ENCODE assay signal across 21 mouse cellular contexts in genomic region chr7:120178935-120179334, GRCm38 (mm10). TPM values are rescaled to one million over a fixed set of nuclear protein-coding genes. Genes with fewer than 3 reads are reported as not detected.
"Had no signal": no experiment of that assay in that cellular context is flagged by ENCODE, and none has a peak within 500 bp of the region (broad histone marks: within the 10 kb centered on the region; RNA-seq: fewer than 3 reads in every experiment).

No protein-coding gene starts in this region.

- H3K4me2 ChIP-seq: limb, embryonic 12.5 days; limb, embryonic 15.5 days; liver, embryonic 12.5 days; liver, embryonic 15.5 days; midbrain, embryonic 12.5 days; stomach, embryonic 15.5 days had no signal

- H3K4me3 ChIP-seq: limb, embryonic 12.5 days; limb, embryonic 15.5 days; liver, embryonic 12.5 days; liver, embryonic 15.5 days; midbrain, embryonic 12.5 days; stomach, embryonic 15.5 days had no signal

- DNase-seq: kidney, adult 18-20 months; kidney, adult 9 months; kidney, postnatal 14 days; kidney, postnatal 4 days; left cerebral cortex, postnatal 4 days; lung, postnatal 14 days; right cerebral cortex, postnatal 4 days; thymus, postnatal 25 days had no signal

- H3K27me3 ChIP-seq: limb, embryonic 12.5 days; limb, embryonic 15.5 days; liver, embryonic 12.5 days; liver, embryonic 15.5 days; midbrain, embryonic 12.5 days; stomach, embryonic 15.5 days had no signal

- H3K4me1 ChIP-seq: limb, embryonic 12.5 days; limb, embryonic 15.5 days; liver, embryonic 12.5 days; midbrain, embryonic 12.5 days; stomach, embryonic 15.5 days had no signal

- H3K27ac ChIP-seq: limb, embryonic 12.5 days; limb, embryonic 15.5 days; liver, embryonic 12.5 days; liver, embryonic 15.5 days; macrophage; midbrain, embryonic 12.5 days; stomach, embryonic 15.5 days had no signal

- H3K9me3 ChIP-seq: limb, embryonic 12.5 days; limb, embryonic 15.5 days; liver, embryonic 12.5 days; liver, embryonic 15.5 days; midbrain, embryonic 12.5 days; stomach, embryonic 15.5 days had no signal

- ATAC-seq: liver, embryonic 12.5 days had no signal

- H3K9ac ChIP-seq: limb, embryonic 12.5 days; limb, embryonic 15.5 days; liver, embryonic 12.5 days; liver, embryonic 15.5 days; midbrain, embryonic 12.5 days; stomach, embryonic 15.5 days had no signal

- H3K36me3 ChIP-seq: limb, embryonic 12.5 days; limb, embryonic 15.5 days; liver, embryonic 12.5 days; liver, embryonic 15.5 days; midbrain, embryonic 12.5 days; stomach, embryonic 15.5 days had no signal

RNA-seq across cellular contexts. Expression of gene Anks4b, which starts 5.3 kb away (rescaled TPM):
- polyA plus RNA-seq: limb, embryonic 12.5 days; limb, embryonic 15.5 days; lung, embryonic 16.5 days; macrophage; midbrain, embryonic 12.5 days; midbrain, postnatal 0 days; neural tube, embryonic 11.5 days; neural tube, embryonic 14.5 days had no signal

RNA-seq across cellular contexts. Expression of gene Crym, which starts 23.0 kb away (rescaled TPM):
- polyA plus RNA-seq: macrophage had no signal

RNA-seq across cellular contexts. Expression of gene Abca14, which starts 24.8 kb away (rescaled TPM):
- polyA plus RNA-seq: kidney, embryonic 16.5 days; limb, embryonic 12.5 days; limb, embryonic 15.5 days; liver, embryonic 15.5 days; lung, embryonic 16.5 days; macrophage; midbrain, embryonic 12.5 days; midbrain, postnatal 0 days; neural tube, embryonic 11.5 days; neural tube, embryonic 14.5 days; stomach, embryonic 15.5 days; thymus, postnatal 0 days had no signal

RNA-seq across cellular contexts. Expression of gene Zp2, which starts 33.8 kb away (rescaled TPM):
- polyA plus RNA-seq: kidney, embryonic 16.5 days; limb, embryonic 12.5 days; liver, embryonic 12.5 days; liver, embryonic 15.5 days; lung, embryonic 16.5 days; macrophage; midbrain, embryonic 12.5 days; midbrain, postnatal 0 days; neural tube, embryonic 11.5 days; neural tube, embryonic 14.5 days; stomach, embryonic 15.5 days had no signal
